ENCODE assay signal across 8 mouse cellular contexts in the genomic region with DNA sequence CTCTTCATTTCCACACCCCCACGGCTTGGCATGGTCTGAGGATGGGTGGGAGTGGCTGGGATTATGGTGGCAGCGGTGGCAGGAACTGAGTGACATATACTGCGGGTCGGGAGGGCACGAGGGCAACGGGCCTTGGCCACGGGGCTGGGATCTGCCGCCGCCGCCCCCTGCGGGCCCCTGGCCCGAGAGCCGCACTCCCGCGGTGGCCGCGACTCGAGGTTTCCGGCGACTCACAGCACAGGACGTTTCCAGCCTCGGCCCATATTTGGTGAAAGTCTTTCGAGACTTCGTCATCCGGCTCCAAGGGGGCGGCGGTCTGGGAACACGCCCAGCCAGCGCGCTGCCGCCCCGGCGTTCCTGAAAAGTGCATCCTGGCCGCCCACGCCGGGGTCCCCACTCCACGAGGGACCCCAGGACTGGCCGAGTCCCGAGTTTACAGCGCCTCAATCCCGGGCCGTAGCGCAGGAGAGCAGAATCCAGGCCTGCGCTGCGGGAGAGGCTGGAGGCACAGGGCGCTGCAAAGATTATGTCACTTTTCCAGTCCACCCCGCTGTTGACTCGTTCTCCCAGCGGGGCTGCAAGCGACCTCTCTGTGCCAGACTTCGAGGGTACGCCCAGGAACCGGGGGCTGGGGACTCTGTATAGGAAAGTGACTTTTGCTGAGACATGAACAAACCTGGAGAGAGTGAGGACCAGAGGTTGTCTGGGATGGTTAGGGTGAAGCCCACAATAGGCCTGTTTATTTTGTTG. TPM values are rescaled to one million over a fixed set of nuclear protein-coding genes. Genes with fewer than 3 reads are reported as not detected.
DNase-seq lines count a peak whose midpoint lies in the region; ATAC-seq lines count a peak whose summit lies in the region.

No protein-coding gene starts in this region.

- peaks cover 52% of the 10 kb centered on the region for H3K4me1 ChIP-seq in forebrain, embryonic 13.5 days

- intact Hi-C loops in heart, postnatal 10 days (cut with DNase I): loop anchor here (5.0 kb wide), 1 partner anchor 181 kb away; no protein-coding TSS in a partner anchor

- peak overlapping the region; percentile 42 for H3K4me3 ChIP-seq in forebrain, embryonic 13.5 days

- H3K27me3 ChIP-seq in forebrain, embryonic 13.5 days: peaks cover 17% of the 10 kb centered on the region; the same call in 1 of the 2 replicates

- H3K9me3 ChIP-seq in forebrain, embryonic 13.5 days (replicated peaks): no peaks in the 10 kb centered on the region

- H3K27ac ChIP-seq in forebrain, embryonic 13.5 days: no peak overlapping the region

- H3K9ac ChIP-seq in forebrain, embryonic 13.5 days: peak overlapping the region; percentile 69

- peak overlapping the region; percentile 85 for H3K4me2 ChIP-seq in forebrain, embryonic 13.5 days

- peak; percentile 63 to 70 for DNase-seq in adrenal gland, adult 18-20 months (ENCODE audit: low spot score in 2 of 2)
- peak; percentile 85 to 89 for DNase-seq in heart, postnatal 10 days
- DNase-seq in kidney, postnatal 25 days: peak; percentile 80 to 88
- DNase-seq in lung, postnatal 25 days (ENCODE audit: low spot score): peak; percentile 84
- peak; percentile 46 to 63 for DNase-seq in right cerebral cortex, adult 2 months (ENCODE audit: low spot score in 2 of 2)
- no peak for DNase-seq in layer of hippocampus, adult 9-11 months

- peak; percentile 89 for ATAC-seq in CD4-positive, CD25-positive, alpha-beta regulatory T cell, adult 4 months
- peak; percentile 28 for ATAC-seq in forebrain, embryonic 13.5 days

- WGBS in forebrain, embryonic 13.5 days: 1% methylated on average over 50 of the region's 53 CpGs

- H3K36me3 ChIP-seq in forebrain, embryonic 13.5 days (ENCODE audit: poor library complexity, severe bottlenecking): no peaks in the 10 kb centered on the region

RNA-seq across cellular contexts. Expression of gene Ccn1, which starts 3.6 kb away (rescaled TPM):
- not detected for polyA plus RNA-seq in CD4-positive, CD25-positive, alpha-beta regulatory T cell, adult 4 months (2017; shearing (Covaris generic))
- total RNA-seq in adrenal gland, adult 18-20 months (2021): 10 to 100 TPM; 12.8 to 37.4 TPM
- polyA plus RNA-seq in forebrain, embryonic 13.5 days (2015; fragmentation: Nextera tagmentation; extraction: Ambion mirVana): 32.9 and 35.6 TPM in 2 replicates
- total RNA-seq in heart, postnatal 10 days (2021): 10 to 100 TPM; 39.4 to 45.3 TPM
